Mouse (Mus musculus) ES-Bruce4 (cell line): ENCODE measurements at regions not wholly inside any gene's neighbourhood (a gene's known extent, or its start where the extent isn't known, plus 50 kb on each side); places are given as distances from the start of the nearest gene placed in this dataset.

Source experiments
- H3K27ac ChIP-seq: 2 replicates; pipeline ENCODE4 v1.5.1; 2012; ENCODE audit warnings: low read length, inconsistent platforms; ENCODE audit not compliant: insufficient read depth
- H3K27me3 ChIP-seq: 2 replicates; pipeline ENCODE4 v1.6.1; 2012; ENCODE audit warnings: mild to moderate bottlenecking, low read length, inconsistent platforms; ENCODE audit not compliant: control insufficient read depth, poor library complexity, insufficient read depth, severe bottlenecking
- H3K36me3 ChIP-seq: 2 replicates; pipeline ENCODE4 v1.6.1; 2012; ENCODE audit warnings: inconsistent platforms, mild to moderate bottlenecking, low read length, moderate library complexity; ENCODE audit not compliant: control insufficient read depth, poor library complexity, insufficient read depth, severe bottlenecking
- H3K4me1 ChIP-seq: one replicate; pipeline ENCODE4 v1.8.1; 2011; ENCODE audit warnings: low read length; ENCODE audit not compliant: control insufficient read depth, insufficient read depth
- H3K4me3 ChIP-seq: 2 replicates; pipeline ENCODE4 v1.5.1; 2011; ENCODE audit warnings: low read depth, mild to moderate bottlenecking, low read length
- H3K9ac ChIP-seq: 2 replicates; pipeline ENCODE4 v1.6.1; 2012; ENCODE audit warnings: low read depth, mild to moderate bottlenecking, inconsistent platforms; ENCODE audit not compliant: poor library complexity, severe bottlenecking
- H3K9me3 ChIP-seq: replicated peaks from 2 replicates; pipeline ENCODE4 v1.6.1; 2012; ENCODE audit warnings: mild to moderate bottlenecking, low read length, inconsistent platforms; ENCODE audit not compliant: control insufficient read depth, poor library complexity, insufficient read depth, severe bottlenecking
- CTCF ChIP-seq: IDR thresholded peaks from one replicate; pipeline ENCODE4 v1.8.1; 2011; ENCODE audit warnings: low read depth, low read length
- EP300 ChIP-seq: IDR thresholded peaks from 2 replicates; pipeline ENCODE4 v1.6.1; 2011; ENCODE audit warnings: low read depth, low read length; ENCODE audit not compliant: insufficient read depth
- POLR2A ChIP-seq: IDR thresholded peaks from one replicate; pipeline ENCODE4 v1.8.1; 2011; ENCODE audit warnings: low read length; ENCODE audit not compliant: insufficient read depth

GRCm38 (mm10) chr9:27242325-27242724, 56.7 kb upstream of the Igsf9b start:
- no peak for TF ChIP-seq EP300
- TF ChIP-seq CTCF: no peak
- no peak for TF ChIP-seq POLR2A
- no peak overlapping the region for H3K27ac ChIP-seq
- H3K36me3 ChIP-seq: no peaks in the 10 kb centered on the region
- H3K9me3 ChIP-seq: no peaks in the 10 kb centered on the region
- H3K9ac ChIP-seq: no peak overlapping the region
- H3K27me3 ChIP-seq: 0 out of 2 replicates have a peak, but pooled peaks cover 1% of the 10 kb centered on the region
- H3K4me3 ChIP-seq: no peak overlapping the region
- no peaks in the 10 kb centered on the region for H3K4me1 ChIP-seq

- TF ChIP-seq POLR2A (no peak), EP300 (no peak), CTCF (no peak)
- Histone ChIP-seq H3K9ac (no peak overlapping the region), H3K4me3 (no peak overlapping the region), H3K4me1 (no peaks in the 10 kb centered on the region), H3K27ac (no peak overlapping the region), H3K36me3 (no peaks in the 10 kb centered on the region), H3K9me3 (no peaks in the 10 kb centered on the region), H3K27me3 (0 out of 2 replicates have a peak, but pooled peaks cover 1% of the 10 kb centered on the region)
Observed at GRCm38 (mm10) chr9:27240926-27241325, 58.1 kb upstream of the Igsf9b start.

GRCm38 (mm10) chr9:27240491-27240890, 58.5 kb upstream of the Igsf9b start:
- Histone ChIP-seq H3K36me3 (no peaks in the 10 kb centered on the region), H3K4me3 (no peak overlapping the region), H3K4me1 (no peaks in the 10 kb centered on the region), H3K9me3 (no peaks in the 10 kb centered on the region), H3K27ac (no peak overlapping the region), H3K9ac (no peak overlapping the region), H3K27me3 (0 out of 2 replicates have a peak, but pooled peaks cover 1% of the 10 kb centered on the region)
- TF ChIP-seq EP300: no peak

- no peaks in the 10 kb centered on the region for H3K27me3 ChIP-seq
- H3K9me3 ChIP-seq: peaks cover 4% of the 10 kb centered on the region; the same call in 1 of the 2 replicates
- no peak overlapping the region for H3K4me3 ChIP-seq
- TF ChIP-seq EP300 (no peak), POLR2A (no peak), CTCF (no peak)
- no peaks in the 10 kb centered on the region for H3K36me3 ChIP-seq
- no peak overlapping the region for H3K27ac ChIP-seq
- no peak overlapping the region for H3K9ac ChIP-seq
- no peaks in the 10 kb centered on the region for H3K4me1 ChIP-seq
Observed at GRCm38 (mm10) chr9:27232692-27233091, 66.3 kb upstream of the Igsf9b start.

- H3K36me3 ChIP-seq: no peaks in the 10 kb centered on the region
- no peak overlapping the region for H3K4me3 ChIP-seq
- peaks cover 4% of the 10 kb centered on the region; the same call in 1 of the 2 replicates for H3K9me3 ChIP-seq
- TF ChIP-seq CTCF (no peak), EP300 (no peak), POLR2A (no peak)
- H3K27ac ChIP-seq: no peak overlapping the region
- no peak overlapping the region for H3K9ac ChIP-seq
- H3K4me1 ChIP-seq: no peaks in the 10 kb centered on the region
- H3K27me3 ChIP-seq: no peaks in the 10 kb centered on the region
Observed at GRCm38 (mm10) chr9:27227458-27227857, 71.5 kb upstream of the Igsf9b start.

GRCm38 (mm10) chr9:27221183-27221582, 66.0 kb upstream of the Jam3 start:
- no peaks in the 10 kb centered on the region for H3K27me3 ChIP-seq
- H3K36me3 ChIP-seq: no peaks in the 10 kb centered on the region
- H3K4me1 ChIP-seq: no peaks in the 10 kb centered on the region
- no peak overlapping the region for H3K4me3 ChIP-seq
- H3K9me3 ChIP-seq: no peaks in the 10 kb centered on the region
- H3K9ac ChIP-seq: no peak overlapping the region
- TF ChIP-seq POLR2A (no peak), CTCF (peak; percentile 4)
- no peak overlapping the region for H3K27ac ChIP-seq
